Mouse (Mus musculus) lung, embryonic 14.5 days (tissue): ENCODE measurements at regions not wholly inside any gene's neighbourhood (a gene's known extent, or its start where the extent isn't known, plus 50 kb on each side); places are given as distances from the start of the nearest gene placed in this dataset.

ENCODE experiments used
- ATAC-seq: fragments of 200-750 bp; cut with Nextera tagmentation; 2 replicates; pipeline ENCODE4 v1.8.0; 2017; ENCODE audit warnings: mild to moderate bottlenecking, moderate TSS enrichment, moderate library complexity; ENCODE audit not compliant: insufficient read depth
- DNase-seq: peaks from one replicate; pipeline ENCODE4 v3.0.0-alpha.2; 2015
- H3K27ac ChIP-seq: fragments of 300-500 bp; sonication (generic); 2 replicates; pipeline ENCODE4 v1.5.1; 2014; ENCODE audit warnings: low read depth, mild to moderate bottlenecking, moderate library complexity
- H3K27me3 ChIP-seq: fragments of 300-500 bp; sonication (generic); 2 replicates; pipeline ENCODE4 v1.6.1; 2014; ENCODE audit warnings: low read length, control low read depth; ENCODE audit not compliant: insufficient read depth
- H3K36me3 ChIP-seq: fragments of 300-500 bp; sonication (generic); 2 replicates; pipeline ENCODE4 v1.6.1; 2014; ENCODE audit warnings: control low read depth; ENCODE audit not compliant: insufficient read depth
- H3K4me1 ChIP-seq: fragments of 300-500 bp; sonication (generic); 2 replicates; pipeline ENCODE4 v1.6.1; 2014; ENCODE audit warnings: antibody characterized with exemption, control low read depth; ENCODE audit not compliant: insufficient read depth
- H3K4me2 ChIP-seq: fragments of 300-500 bp; sonication (generic); 2 replicates; pipeline ENCODE4 v1.6.1; 2014; ENCODE audit warnings: mild to moderate bottlenecking
- H3K4me3 ChIP-seq: fragments of 300-500 bp; sonication (generic); 2 replicates; pipeline ENCODE4 v1.5.1; 2014; ENCODE audit warnings: low read depth, low read length
- H3K9ac ChIP-seq: fragments of 300-500 bp; sonication (generic); 2 replicates; pipeline ENCODE4 v1.6.1; 2014
- H3K9me3 ChIP-seq: fragments of 300-500 bp; sonication (generic); 2 replicates; pipeline ENCODE4 v1.6.1; 2016; ENCODE audit warnings: low read depth, low read length, control low read depth
- CTCF ChIP-seq: IDR thresholded peaks from 2 replicates; pipeline ENCODE4 v1.5.1; 2016; ENCODE audit warnings: antibody characterized with exemption, low read depth
- WGBS: fragments of 180-500 bp; shearing (Covaris S2); extraction: QIAGEN DNeasy Blood & Tissue Kit; methylation state at CpG from one replicate; pipeline ENCODE4 v1.1.7; 2014; 5-methylcytosine and 5-hydroxymethylcytosine counted together

GRCm38 (mm10) chr12:71746011-71746410, 84.9 kb upstream of the Daam1 start:
- Histone ChIP-seq H3K4me2 (no peak overlapping the region), H3K9ac (no peak overlapping the region), H3K4me3 (no peak overlapping the region), H3K27me3 (no peaks in the 10 kb centered on the region), H3K36me3 (no peaks in the 10 kb centered on the region), H3K4me1 (peaks cover 14% of the 10 kb centered on the region), H3K9me3 (no peaks in the 10 kb centered on the region), H3K27ac (no peak overlapping the region; the same call in 1 of the 2 replicates)
- TF ChIP-seq CTCF: no peak
- 52% methylated on average over 6 of the region's 6 CpGs for WGBS
- DNase-seq (peak; percentile 56), ATAC-seq (no peak)

GRCm38 (mm10) chr12:71747386-71747785, 83.5 kb upstream of the Daam1 start:
- no peaks in the 10 kb centered on the region for H3K36me3 ChIP-seq
- ATAC-seq: no peak
- H3K4me2 ChIP-seq: peak overlapping the region; percentile 10; the same call in 1 of the 2 replicates
- peak overlapping the region; percentile 84 for H3K27ac ChIP-seq
- TF ChIP-seq CTCF: no peak
- WGBS: 81% methylated on average over 10 of the region's 10 CpGs
- H3K27me3 ChIP-seq: no peaks in the 10 kb centered on the region
- H3K9me3 ChIP-seq: no peaks in the 10 kb centered on the region
- DNase-seq: no peak
- H3K9ac ChIP-seq: no peak overlapping the region
- H3K4me3 ChIP-seq: no peak overlapping the region
- H3K4me1 ChIP-seq: peaks cover 14% of the 10 kb centered on the region

GRCm38 (mm10) chr12:71747831-71748368, 83.0 kb upstream of the Daam1 start:
- 33% methylated on average over 14 of the region's 14 CpGs for WGBS
- Histone ChIP-seq H3K4me1 (peaks cover 14% of the 10 kb centered on the region), H3K27me3 (no peaks in the 10 kb centered on the region), H3K9me3 (no peaks in the 10 kb centered on the region), H3K36me3 (no peaks in the 10 kb centered on the region), H3K9ac (no peak overlapping the region), H3K4me3 (no peak overlapping the region), H3K27ac (peak overlapping the region; percentile 84), H3K4me2 (peak overlapping the region; percentile 29)
- DNase-seq (peak; percentile 90), ATAC-seq (peak; percentile 64)
- no peak for TF ChIP-seq CTCF

DNA sequence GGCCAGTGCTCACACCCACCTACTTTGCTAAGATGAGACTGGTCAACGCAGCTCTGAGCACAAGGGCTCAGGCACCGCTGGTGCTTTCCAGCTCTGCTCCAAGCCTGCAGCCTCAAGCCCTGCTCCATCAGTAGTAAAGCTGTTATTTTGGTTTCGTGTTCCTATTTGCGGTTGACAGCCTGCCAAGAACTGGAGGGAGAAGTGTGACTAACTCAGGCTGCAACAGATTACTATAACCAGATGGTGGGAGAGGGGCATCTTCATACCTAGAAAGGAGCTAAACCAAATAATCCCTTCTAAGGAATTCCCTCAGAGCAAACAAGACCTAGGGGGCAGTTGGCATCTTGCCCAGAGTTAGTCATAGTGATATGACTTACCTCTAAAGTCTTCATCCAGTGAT, 82.1 kb upstream of the Daam1 start:
- DNase-seq: peak; percentile 87
- WGBS: 24% methylated on average over 4 of the region's 4 CpGs

DNA sequence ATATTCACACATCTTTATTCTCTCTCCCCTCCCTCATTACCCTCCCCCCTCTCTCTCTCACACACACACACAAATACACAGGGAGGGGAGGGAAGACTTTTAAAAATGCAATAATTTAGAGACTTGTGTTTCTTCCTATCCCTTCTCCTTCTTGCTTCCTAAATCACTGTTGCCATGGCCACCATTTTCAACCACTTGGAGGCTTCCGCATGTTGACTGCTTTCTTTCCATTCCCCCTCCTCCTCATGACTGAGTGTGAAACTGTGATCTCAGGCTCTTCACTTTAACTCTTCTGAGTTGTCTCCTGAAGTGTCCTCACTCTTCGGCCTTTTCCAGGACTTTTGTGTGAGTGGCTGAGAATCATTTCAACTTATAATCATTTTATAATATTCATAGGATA, 81.2 kb upstream of the Daam1 start:
- no peak for TF ChIP-seq CTCF
- H3K9ac ChIP-seq: no peak overlapping the region
- H3K9me3 ChIP-seq: no peaks in the 10 kb centered on the region
- H3K4me3 ChIP-seq: no peak overlapping the region
- DNase-seq: no peak
- H3K27me3 ChIP-seq: no peaks in the 10 kb centered on the region
- no peak overlapping the region for H3K4me2 ChIP-seq
- H3K27ac ChIP-seq: no peak overlapping the region
- H3K36me3 ChIP-seq: no peaks in the 10 kb centered on the region
- WGBS: 65% methylated on average over 2 of the region's 2 CpGs
- ATAC-seq: no peak
- H3K4me1 ChIP-seq: peaks cover 14% of the 10 kb centered on the region

More for the DNA sequence above, 82.1 kb upstream of the Daam1 start:
- Histone ChIP-seq H3K9me3 (no peaks in the 10 kb centered on the region), H3K27ac (peak overlapping the region; percentile 84), H3K9ac (no peak overlapping the region), H3K36me3 (no peaks in the 10 kb centered on the region), H3K27me3 (no peaks in the 10 kb centered on the region), H3K4me2 (peak overlapping the region; percentile 29), H3K4me3 (no peak overlapping the region), H3K4me1 (peaks cover 14% of the 10 kb centered on the region)
- no peak for TF ChIP-seq CTCF
- ATAC-seq: peak; percentile 88

DNA sequence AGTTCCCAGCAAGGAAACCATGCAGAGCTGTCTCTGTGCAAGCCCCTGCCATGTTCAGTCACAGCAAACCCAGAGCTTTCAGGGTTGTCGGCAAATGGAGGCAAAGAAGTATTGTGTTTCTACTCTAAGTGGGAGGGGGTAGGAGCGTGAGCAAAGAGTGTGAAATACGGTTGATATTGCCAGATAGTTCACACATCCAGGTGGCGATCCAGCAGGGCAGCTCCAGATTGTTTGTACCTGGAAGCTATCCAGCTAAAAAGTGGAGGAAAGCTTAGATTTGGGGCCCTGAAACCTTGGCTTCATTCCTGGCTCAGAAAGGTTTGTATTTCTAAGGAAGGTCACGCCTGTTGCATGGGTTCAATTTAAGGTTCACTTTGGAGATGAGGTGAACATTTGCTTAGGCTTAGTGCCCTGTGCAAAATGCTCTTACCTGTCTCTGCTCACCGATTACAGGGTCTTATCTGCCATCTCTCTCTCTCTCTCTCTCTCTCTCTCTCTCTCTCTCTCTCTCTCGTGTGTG, 78.1 kb upstream of the Daam1 start:
- no peak overlapping the region for H3K4me2 ChIP-seq
- no peak overlapping the region for H3K9ac ChIP-seq
- no peak overlapping the region for H3K27ac ChIP-seq
- ATAC-seq (no peak), DNase-seq (no peak)
- H3K4me3 ChIP-seq: no peak overlapping the region
- no peak for TF ChIP-seq CTCF
- WGBS: 34% methylated on average over 7 of the region's 7 CpGs
- H3K36me3 ChIP-seq: no peaks in the 10 kb centered on the region
- no peaks in the 10 kb centered on the region for H3K27me3 ChIP-seq
- H3K4me1 ChIP-seq: peaks cover 6% of the 10 kb centered on the region; the same call in 1 of the 2 replicates
- H3K9me3 ChIP-seq: no peaks in the 10 kb centered on the region

- no peak overlapping the region for H3K27ac ChIP-seq
- no peaks in the 10 kb centered on the region for H3K27me3 ChIP-seq
- no peak overlapping the region for H3K9ac ChIP-seq
- WGBS: 80% methylated on average over 3 of the region's 3 CpGs
- H3K4me1 ChIP-seq: peaks cover 6% of the 10 kb centered on the region; the same call in 1 of the 2 replicates
- no peak overlapping the region for H3K4me3 ChIP-seq
- DNase-seq (no peak), ATAC-seq (no peak)
- no peak for TF ChIP-seq CTCF
- H3K4me2 ChIP-seq: no peak overlapping the region
- H3K9me3 ChIP-seq: no peaks in the 10 kb centered on the region
- H3K36me3 ChIP-seq: no peaks in the 10 kb centered on the region
Observed at GRCm38 (mm10) chr12:71753276-71753675, 77.6 kb upstream of the Daam1 start.
